Mouse (Mus musculus) megakaryocyte, embryonic 14.5 days (primary cell): ENCODE measurements around the gene Anapc11. TPM values are rescaled to one million over a fixed set of nuclear protein-coding genes. Genes with fewer than 3 reads are reported as not detected.
A peak's percentile ranks its signal among the peaks of the same experiment; 100 is the strongest.

Experiments
- H3K27me3 ChIP-seq: replicated peaks from 2 replicates; pipeline ENCODE3; 2012; ENCODE audit warnings: inconsistent platforms
- H3K36me3 ChIP-seq: replicated peaks from 2 replicates; pipeline ENCODE3; 2012; ENCODE audit warnings: low read length, inconsistent platforms, mixed read lengths
- H3K4me1 ChIP-seq: 2 replicates; pipeline ENCODE4 v1.6.1; 2012; ENCODE audit warnings: inconsistent platforms
- H3K4me3 ChIP-seq: replicated peaks from 2 replicates; pipeline ENCODE3; 2012; ENCODE audit warnings: moderate library complexity, mild to moderate bottlenecking, inconsistent platforms
- H3K9me3 ChIP-seq: 2 replicates; pipeline ENCODE4 v1.6.1; 2012; ENCODE audit warnings: inconsistent platforms
- FLI1 ChIP-seq: IDR thresholded peaks from 2 replicates; pipeline ENCODE4 v1.6.1; 2012; ENCODE audit warnings: low read length, inconsistent platforms, mixed read lengths
- GATA1 ChIP-seq: IDR thresholded peaks from 3 replicates; pipeline ENCODE4 v1.6.1; 2012; ENCODE audit warnings: mixed read lengths, low read length, inconsistent platforms, borderline replicate concordance
- polyA plus RNA-seq: library from polyadenylated mRNA; stranded (reverse); fragments of >175 nt; gene quantifications from 2 replicates; pipeline ENCODE4 v1.2.3, GENCODE M21; 2012; ENCODE audit warnings: low replicate concordance; ENCODE audit not compliant: insufficient read depth

Gene Anapc11
- polyA plus RNA-seq, 1 experiment: 315 TPM

GRCm38 (mm10) chr11:120574278-120574600 lies 24.0 kb upstream of the Anapc11 start:
- no peaks in the 10 kb centered on the region for H3K9me3 ChIP-seq
- H3K27me3 ChIP-seq: no peaks in the 10 kb centered on the region
- no peak for TF ChIP-seq FLI1
- TF ChIP-seq GATA1: no peak
- H3K4me3 ChIP-seq: peak overlapping the region; percentile 99
- H3K4me1 ChIP-seq: peaks cover 77% of the 10 kb centered on the region
- H3K36me3 ChIP-seq: peaks cover 53% of the 10 kb centered on the region

GRCm38 (mm10) chr11:120575046-120575445 lies 23.2 kb upstream of the Anapc11 start:
- Histone ChIP-seq H3K36me3 (peaks cover 58% of the 10 kb centered on the region), H3K27me3 (no peaks in the 10 kb centered on the region), H3K9me3 (no peaks in the 10 kb centered on the region), H3K4me1 (peaks cover 83% of the 10 kb centered on the region), H3K4me3 (peak overlapping the region; percentile 38)
- TF ChIP-seq FLI1 (no peak), GATA1 (no peak)

GRCm38 (mm10) chr11:120575940-120576339 lies 22.3 kb upstream of the Anapc11 start:
- no peak overlapping the region for H3K4me3 ChIP-seq
- peaks cover 52% of the 10 kb centered on the region for H3K36me3 ChIP-seq
- H3K4me1 ChIP-seq: peaks cover 79% of the 10 kb centered on the region
- H3K27me3 ChIP-seq: no peaks in the 10 kb centered on the region
- H3K9me3 ChIP-seq: no peaks in the 10 kb centered on the region
- TF ChIP-seq FLI1 (no peak), GATA1 (no peak)

- H3K36me3 ChIP-seq: peaks cover 47% of the 10 kb centered on the region
- no peaks in the 10 kb centered on the region for H3K27me3 ChIP-seq
- H3K4me3 ChIP-seq: peak overlapping the region; percentile 23
- H3K4me1 ChIP-seq: peaks cover 74% of the 10 kb centered on the region
- TF ChIP-seq GATA1 (no peak), FLI1 (no peak)
- no peaks in the 10 kb centered on the region for H3K9me3 ChIP-seq
Measured at GRCm38 (mm10) chr11:120576365-120576981, 21.7 kb upstream of the Anapc11 start.

- H3K27me3 ChIP-seq: no peaks in the 10 kb centered on the region
- peaks cover 46% of the 10 kb centered on the region for H3K36me3 ChIP-seq
- H3K4me1 ChIP-seq: peaks cover 74% of the 10 kb centered on the region
- TF ChIP-seq GATA1 (no peak), FLI1 (no peak)
- H3K9me3 ChIP-seq: no peaks in the 10 kb centered on the region
- H3K4me3 ChIP-seq: no peak overlapping the region
Measured at GRCm38 (mm10) chr11:120577211-120578023, 20.8 kb upstream of the Anapc11 start.

- Histone ChIP-seq H3K36me3 (peaks cover 46% of the 10 kb centered on the region), H3K4me3 (peak overlapping the region; percentile 71), H3K9me3 (no peaks in the 10 kb centered on the region), H3K27me3 (no peaks in the 10 kb centered on the region), H3K4me1 (peaks cover 78% of the 10 kb centered on the region)
- TF ChIP-seq GATA1: no peak
Measured at GRCm38 (mm10) chr11:120578024-120578693, 20.1 kb upstream of the Anapc11 start.

- Histone ChIP-seq H3K9me3 (no peaks in the 10 kb centered on the region), H3K27me3 (no peaks in the 10 kb centered on the region), H3K4me1 (peaks cover 78% of the 10 kb centered on the region), H3K4me3 (peak overlapping the region; percentile 98), H3K36me3 (peaks cover 47% of the 10 kb centered on the region)
- TF ChIP-seq FLI1: no peak
- TF ChIP-seq GATA1: no peak
Measured at GRCm38 (mm10) chr11:120578694-120579243, 19.5 kb upstream of the Anapc11 start.

GRCm38 (mm10) chr11:120579316-120580107 lies 18.7 kb upstream of the Anapc11 start:
- H3K27me3 ChIP-seq: no peaks in the 10 kb centered on the region
- H3K4me3 ChIP-seq: peak overlapping the region; percentile 98
- no peaks in the 10 kb centered on the region for H3K9me3 ChIP-seq
- H3K36me3 ChIP-seq: peaks cover 51% of the 10 kb centered on the region
- H3K4me1 ChIP-seq: peaks cover 73% of the 10 kb centered on the region
- TF ChIP-seq FLI1: no peak
- TF ChIP-seq GATA1: no peak

GRCm38 (mm10) chr11:120580190-120580589 lies 18.0 kb upstream of the Anapc11 start:
- Histone ChIP-seq H3K4me1 (peaks cover 66% of the 10 kb centered on the region), H3K27me3 (no peaks in the 10 kb centered on the region), H3K4me3 (peak overlapping the region; percentile 98), H3K9me3 (no peaks in the 10 kb centered on the region), H3K36me3 (peaks cover 54% of the 10 kb centered on the region)
- TF ChIP-seq GATA1 (no peak), FLI1 (no peak)
